Mouse (Mus musculus) layer of hippocampus, adult 9-11 months (tissue): ENCODE data around the gene Rwdd4a.

ENCODE experiments used
- DNase-seq: peaks from one replicate; pipeline ENCODE4 v3.0.0; 2022

Gene Rwdd4a

GRCm38 (mm10) chr8:47533344-47534125 is at the start of gene Rwdd4a, which contains the start of gene Trappc11:
TSS of gene Rwdd4a (plus strand) at chr8:47533664.
TSS of gene Trappc11 (minus strand) at chr8:47533470.
- DNase-seq, result peak; percentile 98

GRCm38 (mm10) chr8:47487231-47487630 is 46.2 kb upstream of the Rwdd4a start:
- no peak for DNase-seq

GRCm38 (mm10) chr8:47493106-47493505 is 40.4 kb upstream of the Rwdd4a start:
- no peak for DNase-seq

- no peak for DNase-seq
Measured at GRCm38 (mm10) chr8:47494602-47495153, 38.8 kb upstream of the Rwdd4a start.

DNA sequence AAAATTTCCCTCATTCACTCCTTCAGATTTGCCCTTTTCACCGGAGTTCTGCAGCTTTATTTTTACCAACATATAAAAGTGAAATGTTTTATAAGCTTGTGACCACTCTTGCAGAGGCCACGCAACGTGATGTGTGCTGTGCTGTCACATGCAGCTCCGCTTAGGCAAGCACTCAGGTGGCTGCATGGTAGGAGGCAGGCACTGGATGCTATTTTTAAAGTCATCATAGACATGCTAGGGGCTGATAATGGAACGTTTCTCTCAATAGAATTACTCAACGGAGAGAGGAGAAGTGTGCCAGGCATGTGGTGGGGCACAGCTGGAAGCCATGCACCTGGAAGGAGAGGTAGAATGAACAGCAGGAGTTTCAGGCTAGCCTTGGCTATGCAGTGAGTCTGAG is 38.0 kb upstream of the Rwdd4a start:
- no peak for DNase-seq

DNA sequence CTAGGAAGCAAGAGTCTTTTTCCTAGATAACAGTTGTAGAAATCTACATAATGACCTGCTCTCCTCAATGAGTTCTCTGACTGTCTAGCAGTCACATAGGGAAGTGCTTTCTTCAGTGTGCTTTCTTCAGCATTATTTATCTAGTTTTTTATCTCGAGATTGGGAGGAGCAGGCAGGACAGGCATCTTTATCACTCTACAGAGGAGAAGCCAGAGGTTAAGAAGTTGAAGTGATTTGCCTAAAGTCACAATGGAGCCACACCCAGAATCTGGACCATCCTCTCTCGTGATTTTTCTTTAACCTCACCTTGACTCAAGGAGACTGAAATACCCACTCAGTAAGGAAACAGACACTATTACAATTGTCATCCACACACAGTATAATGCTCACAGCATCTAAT is 31.5 kb upstream of the Rwdd4a start:
- no peak for DNase-seq

DNA sequence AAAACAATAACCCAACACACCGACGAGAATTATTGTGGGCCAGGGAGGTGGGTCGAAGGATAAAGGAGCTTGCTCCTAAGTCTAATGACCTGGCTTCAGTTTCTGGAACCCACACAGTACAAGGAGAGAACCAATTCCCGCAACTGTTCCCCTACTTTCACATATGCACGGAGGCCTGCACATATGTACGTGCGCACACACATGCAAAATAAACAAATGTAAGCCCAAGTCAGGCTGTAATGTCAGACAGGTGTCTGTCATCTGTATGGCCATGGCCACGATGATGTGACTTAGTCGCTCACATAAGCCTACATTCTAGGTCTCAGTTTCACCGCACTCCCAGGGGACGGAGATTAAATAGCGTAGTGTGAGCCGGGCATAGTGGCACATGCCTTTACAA is 30.9 kb upstream of the Rwdd4a start:
- no peak for DNase-seq

DNA sequence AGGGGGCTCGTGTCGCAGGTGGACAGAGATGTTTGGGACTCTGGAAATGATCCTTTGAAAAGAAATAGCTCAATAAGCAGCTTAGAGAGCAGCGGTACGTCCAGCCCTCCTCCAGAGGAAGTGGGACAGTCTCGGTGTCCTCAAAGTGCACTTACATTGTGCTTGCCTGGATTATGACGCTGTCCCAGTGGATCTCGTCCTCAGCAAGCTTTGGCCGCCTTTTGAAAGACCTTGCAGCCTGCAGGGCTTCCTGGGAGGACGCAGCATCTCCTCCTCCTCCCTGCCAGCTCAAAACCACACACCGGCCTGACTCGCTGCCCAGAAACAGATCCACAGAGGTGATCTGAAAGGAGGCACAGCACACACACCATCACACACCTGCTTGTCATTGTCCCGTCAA is 28.0 kb upstream of the Rwdd4a start:
- no peak for DNase-seq

DNA sequence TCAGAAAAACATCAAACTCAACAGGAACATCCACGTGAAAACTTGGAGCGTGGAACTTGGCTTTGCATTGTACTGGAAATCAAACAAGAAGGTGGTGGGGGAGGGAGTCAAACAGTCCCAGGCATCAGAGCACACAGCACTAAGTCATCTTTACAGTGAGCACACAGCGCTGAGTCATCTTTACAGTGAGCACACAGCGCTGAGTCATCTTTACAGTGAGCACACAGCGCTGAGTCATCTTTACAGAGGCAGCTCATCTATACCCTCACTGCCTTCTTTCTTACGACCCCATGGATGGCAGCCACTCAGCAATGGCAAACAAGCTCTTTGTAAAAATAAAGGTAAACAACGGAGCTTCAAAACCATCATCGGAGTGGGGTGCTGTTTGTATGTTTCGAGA is 22.5 kb upstream of the Rwdd4a start:
- no peak for DNase-seq

DNA sequence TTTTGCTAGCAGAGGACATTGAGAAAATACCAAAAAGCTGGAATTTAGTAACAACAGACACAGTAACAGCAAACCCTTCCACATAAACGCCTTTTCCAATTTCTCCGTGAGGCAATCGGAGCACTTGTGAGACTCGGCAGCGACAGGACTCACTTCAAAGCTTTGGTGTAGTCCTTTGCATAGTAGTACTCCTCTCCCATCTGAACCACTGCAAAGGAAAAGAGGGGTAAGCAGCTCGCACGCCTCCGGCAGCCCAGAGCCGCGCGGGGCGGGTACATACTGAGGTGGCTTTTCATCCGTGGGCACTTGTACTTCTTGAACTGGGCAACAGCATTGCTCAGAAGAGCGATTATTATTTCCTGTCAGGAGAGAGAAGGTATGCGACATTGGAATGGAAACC is 19.9 kb upstream of the Rwdd4a start:
- DNase-seq, result no peak

GRCm38 (mm10) chr8:47528094-47528493 is 5.4 kb upstream of the Rwdd4a start:
- DNase-seq, result no peak

DNA sequence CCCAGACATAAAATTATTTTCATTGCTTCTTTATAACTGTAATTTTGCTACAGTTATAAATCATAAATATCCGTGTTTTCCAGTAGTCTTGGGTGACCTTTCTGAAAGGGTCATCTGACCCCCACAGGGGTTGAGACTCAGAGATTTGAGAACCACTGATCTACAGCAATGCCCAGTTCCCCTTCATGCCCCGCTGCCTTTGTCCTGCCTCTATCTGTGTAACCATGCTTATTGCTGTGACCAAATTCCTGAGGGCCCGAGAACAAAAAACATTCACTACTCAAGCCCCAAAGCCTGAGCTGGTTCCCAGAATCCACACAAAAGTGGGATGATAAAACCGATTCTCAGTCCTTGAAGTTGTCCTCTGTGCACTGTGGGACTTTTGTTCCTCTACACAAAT is 4.9 kb downstream of the Rwdd4a start:
- DNase-seq, result no peak

- DNase-seq, result no peak
Measured at GRCm38 (mm10) chr8:47542746-47543145, 9.3 kb downstream of the Rwdd4a start.

DNA sequence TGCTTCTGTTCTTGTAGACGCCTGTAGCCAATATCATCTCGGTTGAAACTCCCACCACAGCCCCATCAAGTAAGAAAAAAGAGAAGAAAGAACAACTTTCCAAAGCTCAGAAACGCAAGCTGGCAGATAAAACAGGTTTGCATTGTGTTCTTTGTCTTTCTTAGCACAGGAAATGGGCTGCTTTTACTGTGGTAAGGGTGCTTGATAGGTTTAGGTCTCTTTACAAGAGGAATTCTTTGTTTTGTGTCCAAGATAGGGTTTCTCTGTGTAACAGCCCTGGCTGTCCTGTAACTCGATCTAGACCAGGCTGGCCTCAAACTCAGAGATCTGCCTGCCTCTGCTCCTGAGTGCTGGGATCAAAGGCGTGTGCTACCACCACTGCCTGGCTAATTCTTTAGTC is 10.6 kb downstream of the Rwdd4a start:
- DNase-seq, result no peak

DNA sequence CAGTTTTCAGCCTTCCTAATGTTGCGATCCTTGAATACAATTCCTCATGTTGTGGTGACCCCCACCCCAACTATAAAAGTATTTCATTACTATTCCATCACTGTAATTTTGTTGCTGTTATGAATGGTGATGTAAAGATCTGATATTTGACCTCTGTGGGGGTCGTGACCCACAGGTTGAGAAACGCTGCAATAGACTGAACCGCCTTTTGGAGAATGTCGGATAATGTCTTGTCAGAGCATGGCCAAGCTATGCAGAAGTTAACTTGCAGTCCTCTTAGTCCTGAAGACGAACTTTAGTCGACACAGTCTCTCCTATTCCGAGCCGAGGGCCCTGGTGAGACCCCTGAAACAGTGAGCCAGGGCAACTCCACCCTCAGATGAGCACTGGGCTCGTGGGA is 13.6 kb downstream of the Rwdd4a start:
- DNase-seq, result no peak

- DNase-seq, result no peak
Measured at GRCm38 (mm10) chr8:47553613-47554012, 20.1 kb downstream of the Rwdd4a start.

DNA sequence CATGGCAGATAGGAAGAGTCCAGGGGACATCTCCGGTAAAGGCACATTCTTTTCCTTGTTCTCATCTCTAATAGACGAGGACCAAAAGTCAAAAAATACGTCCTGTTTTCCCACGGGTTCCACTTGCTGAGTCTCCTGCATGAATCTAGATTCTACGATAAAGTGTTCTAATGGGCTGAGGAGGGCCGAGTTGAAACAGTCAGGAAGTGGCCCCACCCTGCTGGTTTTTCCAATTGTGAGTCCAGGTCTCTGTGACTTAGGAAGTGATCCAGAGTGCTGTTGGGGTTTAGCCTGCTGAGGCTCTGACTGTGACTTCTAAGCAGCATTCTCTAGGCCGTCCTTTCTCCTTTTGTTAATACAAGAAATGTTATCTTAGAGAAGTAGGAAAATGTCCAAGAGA is 23.0 kb downstream of the Rwdd4a start:
- no peak for DNase-seq

GRCm38 (mm10) chr8:47558274-47558673 is 24.8 kb downstream of the Rwdd4a start:
- no peak for DNase-seq

DNA sequence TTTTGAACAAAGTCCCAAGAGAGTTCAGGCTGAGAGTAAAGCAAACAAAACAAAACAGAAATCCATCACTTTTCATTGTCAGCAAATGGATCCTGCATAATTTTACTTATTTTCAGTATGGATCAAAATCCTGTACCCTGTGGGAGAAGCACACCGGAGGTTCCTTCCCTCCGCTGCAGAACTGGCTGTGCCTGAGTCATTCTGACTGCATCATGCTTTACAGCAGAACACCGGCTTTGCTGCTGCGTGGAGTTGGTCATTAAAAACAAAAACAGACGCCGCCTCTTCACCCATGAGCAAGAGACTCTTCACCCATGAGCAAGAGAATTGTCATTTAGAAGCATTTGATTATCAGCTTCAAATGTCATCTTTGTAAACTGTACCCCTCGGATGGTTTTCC is 27.3 kb downstream of the Rwdd4a start:
- DNase-seq, result no peak

DNA sequence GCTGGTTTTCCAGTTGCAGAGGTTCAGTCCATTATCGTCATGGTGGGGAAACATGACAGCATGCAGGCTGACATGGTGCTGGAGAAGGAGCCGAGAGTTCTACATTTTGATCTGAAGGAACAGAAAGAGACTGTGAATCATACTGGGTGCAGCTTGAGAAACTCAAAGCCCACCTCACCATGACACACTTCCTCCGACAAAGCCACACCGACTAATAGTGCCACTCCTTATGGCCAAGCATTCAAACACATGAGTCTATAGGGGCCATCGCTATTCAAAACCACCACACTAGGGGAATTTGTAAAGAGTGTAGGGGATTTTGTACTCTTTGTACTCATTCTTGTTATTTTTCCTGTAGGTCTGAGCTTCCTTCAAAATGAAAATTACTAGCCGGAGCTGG is 33.1 kb downstream of the Rwdd4a start:
- DNase-seq, result no peak

DNA sequence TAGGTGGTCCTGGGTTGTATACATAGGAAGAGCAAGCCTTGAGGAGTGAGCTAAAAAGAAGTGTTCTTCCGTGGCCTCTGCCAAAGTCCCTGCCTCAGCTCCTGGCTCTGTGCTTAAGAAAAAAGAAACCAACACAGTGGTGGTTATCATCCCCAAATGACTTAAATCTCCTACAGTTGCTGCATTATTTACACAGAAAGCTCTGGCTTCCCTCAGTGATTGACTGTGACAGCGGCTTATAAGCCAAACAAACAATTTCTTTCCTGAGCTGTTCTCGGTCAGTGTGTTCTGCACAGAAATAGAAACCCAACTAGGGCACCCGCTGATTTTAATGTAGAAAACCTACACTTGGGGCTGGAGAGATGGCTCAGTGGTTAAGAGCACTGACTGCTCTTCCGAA is 34.6 kb downstream of the Rwdd4a start:
- DNase-seq, result no peak

DNA sequence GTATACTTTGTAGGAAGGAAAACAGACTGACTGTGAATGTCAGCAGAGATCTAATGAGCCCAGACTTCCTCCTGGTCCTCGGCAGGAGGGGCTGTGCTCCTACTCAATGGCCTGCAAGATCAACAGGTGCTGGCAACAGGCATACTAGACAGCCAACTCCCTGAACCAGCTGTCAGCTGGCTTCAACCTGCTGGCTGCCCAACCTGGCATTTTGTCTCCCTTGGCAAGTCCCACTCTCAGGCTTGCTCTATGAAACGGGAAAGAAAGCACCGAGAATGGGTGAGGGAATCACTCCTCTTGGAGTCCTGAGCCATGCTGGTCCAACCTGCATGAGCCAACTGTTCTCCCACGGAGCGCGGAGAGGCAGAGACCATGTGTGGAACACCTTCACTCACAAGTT is 36.7 kb downstream of the Rwdd4a start:
- no peak for DNase-seq

DNA sequence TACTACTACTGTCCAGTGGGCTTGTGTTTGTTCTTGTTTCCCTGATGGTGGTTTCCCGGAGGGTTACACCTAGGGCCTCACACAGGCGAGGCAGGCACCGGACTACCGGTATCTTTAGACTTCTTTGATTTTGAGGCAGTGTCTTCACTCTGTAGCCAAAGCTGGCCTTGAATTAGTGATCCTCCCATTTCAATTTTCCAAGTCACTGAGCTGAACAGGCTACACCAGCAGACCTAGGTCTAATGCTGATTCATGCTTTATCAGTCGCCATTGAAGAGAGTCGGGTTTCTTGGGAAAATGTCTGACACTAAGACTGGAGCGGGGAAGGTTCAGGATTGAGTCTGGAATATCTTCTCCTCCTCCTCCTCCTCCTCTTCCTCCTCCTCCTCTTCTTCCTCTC is 40.0 kb downstream of the Rwdd4a start:
- no peak for DNase-seq

DNA sequence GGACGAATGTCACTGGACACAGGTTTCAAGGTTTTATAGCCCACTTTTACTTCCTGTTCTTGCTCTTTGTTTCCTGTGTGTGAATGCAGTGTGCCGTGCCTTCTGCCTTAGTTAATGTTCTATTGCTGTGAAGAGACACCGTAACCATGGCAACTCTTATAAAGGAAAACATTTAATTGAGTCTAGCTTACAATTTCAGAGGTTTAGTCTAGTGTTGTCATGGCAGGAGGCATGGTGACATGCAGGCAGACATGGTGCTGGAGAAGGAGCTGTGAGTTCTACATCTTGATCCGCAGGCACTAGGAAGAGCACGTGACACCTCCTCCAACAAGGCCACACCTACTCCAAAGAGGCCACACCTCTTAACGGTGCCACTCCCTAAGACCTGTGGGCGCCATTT is 48.0 kb downstream of the Rwdd4a start:
- DNase-seq, result no peak

GRCm38 (mm10) chr8:47588616-47589015 is 55.2 kb downstream of the Rwdd4a start:
- no peak for DNase-seq
